Comparison of ENCODE assay signal across 32 mouse cellular contexts in the genomic region with DNA sequence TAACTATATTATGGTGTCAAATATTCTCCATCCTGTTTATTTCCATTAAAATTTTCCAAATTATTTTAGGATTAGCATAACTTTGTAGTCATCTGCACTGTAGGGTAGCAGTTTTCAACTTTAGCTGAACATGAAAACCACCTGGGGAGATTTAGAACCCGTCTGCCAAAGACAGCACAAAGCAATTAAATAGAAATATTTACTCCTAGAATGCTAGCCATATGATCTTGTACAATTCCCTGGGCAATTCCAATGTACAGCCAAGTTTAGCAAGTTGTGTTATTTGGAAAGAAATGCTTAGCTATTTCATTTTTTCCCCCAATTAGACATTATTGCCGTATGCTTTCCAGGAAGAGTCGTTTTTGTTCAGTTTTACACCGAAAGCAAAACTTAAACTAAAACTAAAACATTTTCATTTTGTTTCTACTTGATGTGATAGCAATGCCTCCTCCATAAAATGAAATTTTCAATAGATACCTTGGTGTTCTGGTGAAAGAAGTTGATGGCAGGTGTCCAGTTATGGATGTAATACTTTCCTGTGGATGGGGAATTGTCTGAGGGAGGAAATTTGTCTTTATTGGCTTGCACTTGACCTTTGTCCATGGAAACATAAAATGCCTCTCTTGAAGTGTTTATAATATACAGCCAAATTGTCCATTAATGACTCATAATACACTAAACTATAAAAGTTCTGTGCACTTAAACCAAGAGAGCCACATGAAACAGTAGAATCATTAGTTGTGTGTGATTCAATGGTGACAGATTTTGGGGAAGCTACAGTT.
DNase-seq lines count a peak whose midpoint lies in the region; ATAC-seq and TF ChIP-seq lines count a peak whose summit lies in the region.
"Had no signal": no experiment of that assay in that cellular context is flagged by ENCODE, and none has a peak within 500 bp of the region (broad histone marks: within the 10 kb centered on the region; RNA-seq: fewer than 3 reads in every experiment).

No protein-coding gene starts in this region.

- intact Hi-C loops in gastrocnemius, postnatal 36 days (cut with DNase I) = no loop called here

- no peak overlapping the region for H3K4me2 ChIP-seq in hindbrain, postnatal 0 days (ENCODE audit: low read depth, low read length)
- H3K4me2 ChIP-seq in midbrain, postnatal 0 days (ENCODE audit: low read depth, low read length, poor library complexity, severe bottlenecking) = no peak overlapping the region
- no peak overlapping the region for H3K4me2 ChIP-seq in midbrain, embryonic 16.5 days (ENCODE audit: low read length)
- H3K4me2 ChIP-seq: embryonic facial prominence, embryonic 12.5 days; heart, embryonic 11.5 days; hindbrain, embryonic 13.5 days; liver, embryonic 11.5 days; lung, embryonic 15.5 days; midbrain, embryonic 12.5 days had no signal

- no peak for TF ChIP-seq CTCF in hindbrain, postnatal 0 days (IDR thresholded peaks at IDR 0.05; ENCODE audit: low read depth)
- no peak for TF ChIP-seq CTCF in midbrain, postnatal 0 days (IDR thresholded peaks at IDR 0.05)

- no peak overlapping the region for H3K27ac ChIP-seq in hindbrain, postnatal 0 days
- no peak overlapping the region for H3K27ac ChIP-seq in hindbrain, embryonic 10.5 days
- no peak overlapping the region for H3K27ac ChIP-seq in midbrain, postnatal 0 days (ENCODE audit: low read depth, low read length)
- no peak overlapping the region for H3K27ac ChIP-seq in midbrain, embryonic 16.5 days (ENCODE audit: low read length)
- peak overlapping the region; percentile 31; the same call in 1 of the 2 replicates for H3K27ac ChIP-seq in brown adipose tissue, adult 24 weeks (replicated peaks; ENCODE audit: low read depth, low read length)
- H3K27ac ChIP-seq: embryonic facial prominence, embryonic 12.5 days; hindbrain, embryonic 13.5 days; lung, embryonic 15.5 days; midbrain, embryonic 12.5 days had no signal

- peak; percentile 10 for DNase-seq in hindbrain, postnatal 0 days (ENCODE audit: low spot score)
- no peak for DNase-seq in hindbrain, embryonic 10.5 days (ENCODE audit: low spot score)
- peak; percentile 13 for DNase-seq in midbrain, postnatal 0 days (ENCODE audit: low spot score)
- no peak for DNase-seq in frontal cortex, postnatal 36 days (ENCODE audit: low spot score in 2 of 2)
- no peak for DNase-seq in gastrocnemius, postnatal 36 days
- DNase-seq: adrenal gland, adult 2 months; adrenal gland, postnatal 36 days; cerebellum, adult 8-10 months; cerebellum, postnatal 25 days; gastrocnemius, postnatal 14 days; heart, adult 18-20 months; heart, postnatal 36 days; kidney, adult 11 months; kidney, postnatal 36 days; layer of hippocampus, postnatal 36 days; left cerebral cortex, postnatal 4 days; lung, postnatal 36 days; spleen, adult 18-20 months; thymus, adult 2 months; thymus, postnatal 36 days had no signal

- H3K4me1 ChIP-seq in hindbrain, postnatal 0 days (ENCODE audit: insufficient read depth, low read length) = peaks cover 5% of the 10 kb centered on the region; the same call in 1 of the 2 replicates
- H3K4me1 ChIP-seq in hindbrain, embryonic 10.5 days (replicated peaks) = no peaks in the 10 kb centered on the region
- H3K4me1 ChIP-seq in midbrain, postnatal 0 days (ENCODE audit: insufficient read depth, low read length) = no peaks in the 10 kb centered on the region
- peaks cover 9% of the 10 kb centered on the region; the same call in 1 of the 2 replicates for H3K4me1 ChIP-seq in midbrain, embryonic 16.5 days (ENCODE audit: control insufficient read depth, insufficient read depth, low read length)
- H3K4me1 ChIP-seq in brown adipose tissue, adult 24 weeks (ENCODE audit: control insufficient read depth, insufficient read depth, insufficient read length, low read length) = peaks cover 3% of the 10 kb centered on the region; the same call in 1 of the 2 replicates
- H3K4me1 ChIP-seq: embryonic facial prominence, embryonic 12.5 days; lung, embryonic 15.5 days; megakaryocyte, embryonic 14.5 days had no signal

- H3K9me3 ChIP-seq in hindbrain, postnatal 0 days (ENCODE audit: low read length) = no peaks in the 10 kb centered on the region
- no peaks in the 10 kb centered on the region for H3K9me3 ChIP-seq in hindbrain, embryonic 10.5 days
- no peaks in the 10 kb centered on the region for H3K9me3 ChIP-seq in midbrain, postnatal 0 days (ENCODE audit: low read length)
- no peaks in the 10 kb centered on the region for H3K9me3 ChIP-seq in midbrain, embryonic 16.5 days (replicated peaks; ENCODE audit: control insufficient read depth, low read length, poor library complexity, severe bottlenecking)
- H3K9me3 ChIP-seq: embryonic facial prominence, embryonic 12.5 days; hindbrain, embryonic 13.5 days; lung, embryonic 15.5 days; megakaryocyte, embryonic 14.5 days; midbrain, embryonic 12.5 days had no signal

- no peak overlapping the region for H3K9ac ChIP-seq in hindbrain, postnatal 0 days (replicated peaks; ENCODE audit: low read length)
- no peak overlapping the region for H3K9ac ChIP-seq in midbrain, postnatal 0 days (replicated peaks; ENCODE audit: low read length, poor library complexity, severe bottlenecking)
- H3K9ac ChIP-seq in midbrain, embryonic 16.5 days (ENCODE audit: low read depth, low read length) = no peak overlapping the region
- H3K9ac ChIP-seq: embryonic facial prominence, embryonic 12.5 days; hindbrain, embryonic 13.5 days; lung, embryonic 15.5 days; midbrain, embryonic 12.5 days had no signal

- H3K36me3 ChIP-seq in hindbrain, postnatal 0 days (ENCODE audit: insufficient read depth, low read length) = no peaks in the 10 kb centered on the region
- H3K36me3 ChIP-seq in hindbrain, embryonic 10.5 days = no peaks in the 10 kb centered on the region
- H3K36me3 ChIP-seq in midbrain, postnatal 0 days (ENCODE audit: insufficient read depth, low read length) = no peaks in the 10 kb centered on the region
- no peaks in the 10 kb centered on the region for H3K36me3 ChIP-seq in midbrain, embryonic 16.5 days (ENCODE audit: control insufficient read depth, insufficient read depth, low read length)
- H3K36me3 ChIP-seq: embryonic facial prominence, embryonic 12.5 days; hindbrain, embryonic 13.5 days; lung, embryonic 15.5 days; midbrain, embryonic 12.5 days had no signal

- no peak overlapping the region for H3K4me3 ChIP-seq in hindbrain, postnatal 0 days (ENCODE audit: low read length)
- no peak overlapping the region for H3K4me3 ChIP-seq in hindbrain, embryonic 10.5 days
- H3K4me3 ChIP-seq in midbrain, postnatal 0 days (ENCODE audit: low read depth, low read length) = no peak overlapping the region
- no peak overlapping the region for H3K4me3 ChIP-seq in midbrain, embryonic 16.5 days (ENCODE audit: low read depth, low read length)
- H3K4me3 ChIP-seq in brown adipose tissue, adult 24 weeks (ENCODE audit: insufficient read depth, low read depth, low read length) = no peak overlapping the region
- H3K4me3 ChIP-seq: embryonic facial prominence, embryonic 12.5 days; erythroblast, embryonic 14.5 days; hindbrain, embryonic 13.5 days; lung, embryonic 15.5 days; megakaryocyte, embryonic 14.5 days; midbrain, embryonic 12.5 days had no signal

- H3K27me3 ChIP-seq in hindbrain, postnatal 0 days (ENCODE audit: insufficient read depth, low read length) = no peaks in the 10 kb centered on the region
- H3K27me3 ChIP-seq in hindbrain, embryonic 10.5 days (ENCODE audit: insufficient read depth, poor library complexity, severe bottlenecking) = no peaks in the 10 kb centered on the region
- no peaks in the 10 kb centered on the region for H3K27me3 ChIP-seq in midbrain, postnatal 0 days (ENCODE audit: insufficient read depth, low read length)
- H3K27me3 ChIP-seq in midbrain, embryonic 16.5 days (ENCODE audit: control insufficient read depth, insufficient read depth, low read depth, low read length) = no peaks in the 10 kb centered on the region
- H3K27me3 ChIP-seq: embryonic facial prominence, embryonic 12.5 days; hindbrain, embryonic 13.5 days; lung, embryonic 15.5 days; megakaryocyte, embryonic 14.5 days; midbrain, embryonic 12.5 days had no signal

- no peak for ATAC-seq in hindbrain, postnatal 0 days
- ATAC-seq in midbrain, postnatal 0 days (ENCODE audit: low FRiP score) = no peak
- ATAC-seq in midbrain, embryonic 16.5 days = no peak
- ATAC-seq: activated CD4-positive, CD25-positive, alpha-beta regulatory T cell, adult 4 months; CD4-positive, CD25-positive, alpha-beta regulatory T cell, adult 4 months had no signal

- 53% methylated on average over 4 of the region's 4 CpGs for WGBS in hindbrain, postnatal 0 days
- 83% methylated on average over 4 of the region's 4 CpGs for WGBS in hindbrain, embryonic 10.5 days
- 71% methylated on average over 4 of the region's 4 CpGs for WGBS in midbrain, postnatal 0 days
- 74% methylated on average over 4 of the region's 4 CpGs for WGBS in midbrain, embryonic 16.5 days

Comparison
In these comparisons a context has a peak if more than half of its experiments do, and no peak if none do; other contexts are left out.
1. DNase-seq: peak in hindbrain, postnatal 0 days (single experiment) and midbrain, postnatal 0 days (single experiment); none in hindbrain, embryonic 10.5 days (single experiment), frontal cortex, postnatal 36 days (0 of 2) and gastrocnemius, postnatal 36 days (0 of 2).